Mouse (Mus musculus) heart, embryonic 10.5 days (tissue): Measurements from ENCODE around the gene Nms. TPM values are rescaled to one million over a fixed set of nuclear protein-coding genes. Genes with fewer than 3 reads are reported as not detected.

Source experiments
- DNase-seq: peaks from one replicate; pipeline ENCODE4 v3.0.0-alpha.2; 2017; ENCODE audit warnings: low spot score
- H3K27ac ChIP-seq: fragments of 300-500 bp; sonication (generic); 2 replicates; pipeline ENCODE4 v1.5.1; 2016; ENCODE audit warnings: mild to moderate bottlenecking
- H3K27me3 ChIP-seq: fragments of 300-500 bp; sonication (generic); 2 replicates; pipeline ENCODE4 v1.6.1; 2016; ENCODE audit warnings: mild to moderate bottlenecking; ENCODE audit not compliant: poor library complexity, insufficient read depth, severe bottlenecking
- H3K36me3 ChIP-seq: fragments of 300-500 bp; sonication (generic); 2 replicates; pipeline ENCODE4 v1.6.1; 2016; ENCODE audit warnings: mild to moderate bottlenecking, moderate library complexity
- H3K4me1 ChIP-seq: fragments of 300-500 bp; sonication (generic); 2 replicates; pipeline ENCODE4 v1.6.1; 2016; ENCODE audit warnings: mild to moderate bottlenecking
- H3K4me3 ChIP-seq: fragments of 300-500 bp; sonication (generic); 2 replicates; pipeline ENCODE4 v1.5.1; 2016; ENCODE audit warnings: mild to moderate bottlenecking, moderate library complexity
- H3K9me3 ChIP-seq: fragments of 300-500 bp; sonication (generic); 2 replicates; pipeline ENCODE4 v1.6.1; 2016; ENCODE audit warnings: mild to moderate bottlenecking, moderate library complexity
- WGBS: fragments of 180-500 bp; shearing (Covaris S2); methylation state at CpG from one replicate; pipeline ENCODE4 v1.1.7; 2016; 5-methylcytosine and 5-hydroxymethylcytosine counted together
- polyA plus RNA-seq: library from polyadenylated mRNA; unstranded; fragments of >200 nt; fragmentation: Nextera tagmentation; extraction: Ambion mirVana; gene quantifications from 2 replicates; pipeline ENCODE4 v1.2.1, GENCODE M21; 2016

The Nms gene
- polyA plus RNA-seq = not detected in 2 replicates

DNA sequence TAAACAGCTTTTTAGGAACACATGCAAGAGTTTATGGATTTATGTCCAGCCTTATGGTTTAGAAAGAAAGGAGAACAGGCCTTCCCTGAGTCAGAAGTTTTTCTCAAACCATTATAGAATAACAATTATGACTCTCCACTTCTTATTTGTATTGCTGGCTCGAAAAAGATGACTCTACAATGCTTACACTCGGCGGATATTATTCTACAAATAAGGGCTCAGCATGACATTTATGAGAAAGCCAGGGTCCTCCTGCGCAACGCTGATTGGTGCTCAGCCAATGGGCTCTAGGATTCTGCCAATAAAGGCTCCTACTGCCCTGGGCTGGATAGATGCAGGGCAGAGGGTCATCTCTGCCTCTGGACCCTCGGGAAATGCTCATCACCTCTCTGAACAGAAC lies at the start of gene Nms:
Gene Nms, plus strand, starts transcription at position 301 of the 400 bp plus-strand sequence.
- WGBS = 72% methylated on average over 6 of the region's 6 CpGs
- Histone ChIP-seq H3K27me3 (no peaks in the 10 kb centered on the region), H3K27ac (no peak within 1 kb of the TSS), H3K4me1 (no peaks in the 10 kb centered on the region), H3K4me3 (no peak within 1 kb of the TSS), H3K36me3 (no peaks in the 10 kb centered on the region), H3K9me3 (no peaks in the 10 kb centered on the region)
- no peak for DNase-seq

DNA sequence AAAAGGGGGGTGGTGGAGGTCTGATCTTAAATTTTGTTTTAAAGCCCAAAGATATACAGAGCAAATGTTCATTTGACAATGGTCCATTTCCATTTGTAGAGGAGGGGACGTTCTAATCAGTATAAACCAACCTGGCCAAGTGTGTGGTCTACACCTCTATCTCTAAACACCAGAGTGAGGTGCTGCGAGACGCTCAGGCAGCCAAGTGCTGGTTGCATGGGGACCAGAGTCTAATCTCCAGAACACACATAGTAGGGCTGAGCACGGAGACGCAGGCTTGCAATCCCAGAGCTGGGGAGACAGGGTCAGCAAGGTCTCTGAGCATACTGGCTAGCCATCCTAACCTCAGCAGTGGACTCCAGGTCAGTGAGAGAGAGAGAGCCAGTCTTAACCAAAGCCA lies 47.5 kb upstream of the Nms start:
- DNase-seq = peak; percentile 88
- peaks cover 16% of the 10 kb centered on the region for H3K4me1 ChIP-seq
- peaks cover 17% of the 10 kb centered on the region for H3K27me3 ChIP-seq
- no peaks in the 10 kb centered on the region for H3K9me3 ChIP-seq
- 78% methylated on average over 5 of the region's 5 CpGs for WGBS
- H3K27ac ChIP-seq = no peak overlapping the region
- H3K4me3 ChIP-seq = no peak overlapping the region
- no peaks in the 10 kb centered on the region for H3K36me3 ChIP-seq

DNA sequence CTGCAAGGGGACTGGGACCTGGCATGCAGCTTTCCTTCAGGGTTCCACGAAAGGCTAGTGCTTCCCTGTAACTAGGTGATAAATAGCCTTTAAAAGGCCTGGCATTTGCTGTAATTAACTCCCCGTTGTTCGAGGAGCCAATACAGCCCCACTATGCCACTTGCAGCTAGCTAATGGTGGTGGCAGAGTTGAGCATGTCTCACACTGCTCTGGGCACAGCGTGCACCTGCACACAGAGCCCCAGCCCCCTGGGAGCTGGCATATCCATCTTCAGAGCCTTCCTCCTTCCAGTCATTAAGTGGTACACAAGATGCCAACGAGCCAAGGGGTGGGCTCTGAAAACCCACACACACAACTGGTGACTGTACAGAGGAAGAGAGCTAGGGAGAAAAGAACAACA lies 45.9 kb upstream of the Nms start:
- Histone ChIP-seq H3K27ac (peak overlapping the region; percentile 33; the same call in 1 of the 2 replicates), H3K36me3 (no peaks in the 10 kb centered on the region), H3K4me3 (no peak overlapping the region), H3K27me3 (peaks cover 34% of the 10 kb centered on the region), H3K4me1 (peaks cover 11% of the 10 kb centered on the region; the same call in 1 of the 2 replicates), H3K9me3 (no peaks in the 10 kb centered on the region)
- no peak for DNase-seq
- 63% methylated on average over 5 of the region's 5 CpGs for WGBS

DNA sequence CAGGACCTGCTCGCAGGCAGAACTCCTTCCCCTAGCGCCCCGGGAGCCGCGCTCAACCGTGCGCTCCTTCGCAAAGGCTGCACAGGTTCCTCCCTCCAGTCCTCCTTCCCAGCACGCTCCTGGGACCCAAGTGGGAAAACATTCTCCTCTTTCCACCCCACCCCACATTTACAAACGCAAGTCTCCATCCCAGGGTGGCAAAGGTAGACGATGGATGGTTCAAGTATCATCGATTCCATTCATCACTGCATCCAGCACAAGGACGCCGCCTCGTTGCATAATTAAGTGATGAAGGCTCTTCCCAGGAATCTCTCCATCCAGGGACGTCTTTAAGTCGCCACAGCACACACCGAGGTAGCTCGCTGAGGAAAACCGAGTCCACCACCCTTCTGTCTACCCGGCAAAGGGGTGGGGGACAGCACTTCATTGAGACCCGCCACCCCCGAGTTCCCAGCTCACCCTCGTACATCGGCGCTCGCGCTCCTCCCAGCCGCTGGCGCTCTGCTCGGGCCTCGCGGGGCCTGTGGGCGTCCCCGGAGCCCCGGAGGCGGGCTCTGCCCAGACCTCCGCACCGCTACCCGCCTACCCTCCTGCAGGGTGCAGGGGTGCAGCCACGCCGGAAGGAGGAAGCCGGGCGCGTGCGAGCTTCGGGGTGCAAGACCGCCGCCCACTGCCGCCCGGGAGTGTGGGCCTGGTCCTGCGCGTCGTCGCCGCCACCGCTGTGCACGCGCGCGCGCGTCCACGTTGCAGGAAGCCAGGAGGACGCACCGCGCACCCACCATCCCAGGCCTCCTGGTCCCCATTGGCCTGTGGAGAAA lies 41.3 kb upstream of the Nms start, which contains the start of gene Chst10:
Gene Chst10, minus strand, starts transcription at position 731 of the 818 bp plus-strand sequence.
- WGBS = under 1% methylated on average over 66 of the region's 67 CpGs
- H3K36me3 ChIP-seq = no peaks in the 10 kb centered on the region
- no peaks in the 10 kb centered on the region for H3K9me3 ChIP-seq
- H3K27me3 ChIP-seq = peaks cover 47% of the 10 kb centered on the region
- peaks cover 11% of the 10 kb centered on the region; the same call in 1 of the 2 replicates for H3K4me1 ChIP-seq
- peak within 1 kb of the TSS; percentile 87 for H3K27ac ChIP-seq
- H3K4me3 ChIP-seq = peak within 1 kb of the TSS; percentile 86
- DNase-seq = peak; percentile 90

DNA sequence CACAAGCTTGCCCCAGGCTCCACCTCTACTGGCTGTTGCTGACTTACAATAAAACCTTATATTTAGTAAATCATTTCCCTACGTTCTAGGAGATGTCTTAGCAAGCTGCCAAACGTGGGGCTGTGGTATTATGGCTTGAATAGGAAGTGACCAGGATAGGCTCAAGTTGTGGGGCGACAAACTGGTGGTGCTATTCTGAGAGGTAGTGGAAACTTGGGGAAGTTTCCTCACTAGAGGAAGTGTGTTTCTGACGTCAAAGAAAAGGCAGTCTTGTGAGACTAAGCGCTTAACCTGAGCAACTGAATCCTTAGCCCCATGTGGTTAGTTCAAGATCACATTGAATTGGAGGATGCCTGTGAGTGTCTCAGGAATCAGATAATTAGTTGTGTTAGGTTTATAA lies 36.4 kb upstream of the Nms start:
- Histone ChIP-seq H3K27ac (no peak overlapping the region), H3K4me1 (peaks cover 4% of the 10 kb centered on the region; the same call in 1 of the 2 replicates), H3K4me3 (no peak overlapping the region), H3K9me3 (no peaks in the 10 kb centered on the region), H3K36me3 (no peaks in the 10 kb centered on the region), H3K27me3 (peaks cover 18% of the 10 kb centered on the region)
- WGBS = 63% methylated on average over 5 of the region's 5 CpGs
- no peak for DNase-seq

DNA sequence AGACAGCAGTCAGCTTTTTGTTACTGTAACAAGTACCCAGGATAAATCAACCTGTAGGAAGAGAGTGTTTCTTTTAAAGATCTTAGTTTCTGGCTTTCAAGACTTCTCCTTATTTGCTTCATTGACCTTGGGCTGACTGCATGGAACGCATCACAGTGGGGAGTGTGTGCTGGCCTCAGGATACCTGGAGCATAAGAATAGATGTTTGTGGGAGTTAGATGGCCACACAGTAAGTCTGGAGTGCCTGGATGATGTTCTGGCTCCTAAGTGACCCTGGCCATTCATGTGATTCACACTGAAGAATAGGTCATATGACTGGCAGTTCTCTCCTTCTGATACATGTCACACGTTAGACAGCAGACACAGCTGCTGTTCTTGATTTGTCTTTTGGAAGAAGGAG lies 35.0 kb upstream of the Nms start:
- no peaks in the 10 kb centered on the region for H3K4me1 ChIP-seq
- H3K27me3 ChIP-seq = peaks cover 7% of the 10 kb centered on the region; the same call in 1 of the 2 replicates
- H3K4me3 ChIP-seq = no peak overlapping the region
- no peaks in the 10 kb centered on the region for H3K9me3 ChIP-seq
- no peak overlapping the region for H3K27ac ChIP-seq
- DNase-seq = no peak
- H3K36me3 ChIP-seq = no peaks in the 10 kb centered on the region
- 71% methylated on average over 2 of the region's 2 CpGs for WGBS

DNA sequence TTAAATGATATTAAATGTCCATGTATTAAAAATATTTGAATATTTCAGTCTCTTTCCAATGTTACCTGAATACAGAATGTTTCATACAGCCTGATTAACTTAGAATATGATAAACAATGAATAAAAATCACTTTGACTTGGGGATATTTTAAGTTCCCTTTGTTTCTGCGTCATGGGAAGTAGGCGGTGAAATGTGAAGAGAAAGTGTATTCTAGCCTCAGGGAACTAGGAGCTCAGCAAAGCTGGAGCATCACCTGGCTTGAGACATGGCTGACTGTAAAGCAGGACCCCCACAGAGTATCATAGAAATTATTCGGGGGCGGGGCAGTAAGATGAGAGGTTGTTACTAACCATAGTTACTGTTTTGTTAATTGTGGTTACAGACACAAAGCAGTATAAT lies 10.0 kb upstream of the Nms start:
- Histone ChIP-seq H3K27me3 (no peaks in the 10 kb centered on the region), H3K36me3 (no peaks in the 10 kb centered on the region), H3K27ac (no peak overlapping the region), H3K9me3 (no peaks in the 10 kb centered on the region), H3K4me3 (no peak overlapping the region), H3K4me1 (no peaks in the 10 kb centered on the region)
- 79% methylated on average over 4 of the region's 4 CpGs for WGBS
- DNase-seq = no peak

DNA sequence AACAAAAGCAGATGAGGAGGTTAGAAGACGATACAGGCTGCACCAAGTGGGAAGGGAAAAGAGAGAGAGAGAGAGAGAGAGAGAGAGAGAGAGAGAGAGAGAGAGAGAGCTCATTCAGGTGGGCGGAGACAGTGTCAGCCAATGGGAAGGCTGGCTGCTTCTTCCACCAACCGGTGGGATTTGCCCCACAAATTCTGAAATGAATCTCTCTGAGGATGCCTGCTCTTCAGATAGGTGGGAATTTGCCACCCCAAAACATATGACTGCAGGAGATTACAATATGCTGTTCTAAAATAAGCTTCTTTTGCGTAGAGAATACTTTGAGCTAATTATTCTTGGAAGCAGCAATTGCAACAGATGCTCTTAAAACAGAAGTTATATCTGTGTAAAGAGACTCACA lies 9.5 kb upstream of the Nms start:
- no peak for DNase-seq
- WGBS = 73% methylated on average over 4 of the region's 4 CpGs

DNA sequence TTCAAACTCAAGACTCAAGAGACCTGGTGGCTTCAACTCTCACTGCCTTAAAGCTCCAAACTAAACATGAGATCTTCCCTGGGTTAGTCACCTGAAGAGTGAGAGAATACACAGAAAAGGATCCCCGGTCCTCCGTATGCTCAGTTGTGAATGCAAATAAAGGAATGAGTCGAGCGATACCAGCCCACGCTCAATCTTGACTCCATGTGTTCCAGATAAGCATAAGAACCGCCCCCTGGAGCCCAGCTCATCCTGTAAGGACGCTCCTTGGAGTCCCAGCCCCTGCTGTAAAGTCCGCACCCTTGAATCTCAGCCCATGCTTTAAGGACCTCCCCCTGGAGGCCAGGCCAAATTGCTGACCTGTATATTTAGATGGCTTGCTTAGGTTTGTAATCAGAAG lies 8.2 kb upstream of the Nms start:
- no peak overlapping the region for H3K4me3 ChIP-seq
- no peaks in the 10 kb centered on the region for H3K4me1 ChIP-seq
- H3K27me3 ChIP-seq = no peaks in the 10 kb centered on the region
- H3K27ac ChIP-seq = no peak overlapping the region
- no peak for DNase-seq
- no peaks in the 10 kb centered on the region for H3K9me3 ChIP-seq
- H3K36me3 ChIP-seq = no peaks in the 10 kb centered on the region
- 56% methylated on average over 8 of the region's 8 CpGs for WGBS

More for the DNA sequence above, 9.5 kb upstream of the Nms start:
- Histone ChIP-seq H3K4me3 (no peak overlapping the region), H3K27ac (no peak overlapping the region), H3K27me3 (no peaks in the 10 kb centered on the region), H3K36me3 (no peaks in the 10 kb centered on the region), H3K9me3 (no peaks in the 10 kb centered on the region), H3K4me1 (no peaks in the 10 kb centered on the region)

DNA sequence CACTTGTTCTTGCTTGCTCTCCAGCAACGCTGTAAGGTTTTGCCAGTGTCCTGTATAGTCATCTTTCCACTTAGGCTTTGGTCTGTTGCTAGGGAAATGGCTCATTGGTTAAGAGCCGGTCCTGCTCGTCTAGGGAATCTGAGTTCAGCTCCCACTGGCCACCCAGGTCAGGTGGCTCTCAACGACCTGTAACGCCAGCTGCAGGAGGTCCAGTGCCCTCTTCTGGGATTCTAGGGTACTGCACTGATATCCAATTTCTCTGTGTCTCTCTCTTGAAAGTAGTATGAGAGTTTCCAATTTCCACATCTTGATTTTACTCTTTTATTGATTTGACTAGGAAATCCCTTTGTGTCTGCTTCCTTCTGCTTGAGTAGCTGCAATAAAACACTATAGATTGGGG lies 4.3 kb upstream of the Nms start:
- Histone ChIP-seq H3K9me3 (no peaks in the 10 kb centered on the region), H3K36me3 (no peaks in the 10 kb centered on the region), H3K27me3 (no peaks in the 10 kb centered on the region), H3K4me1 (no peaks in the 10 kb centered on the region), H3K4me3 (no peak overlapping the region), H3K27ac (no peak overlapping the region)
- no peak for DNase-seq
- WGBS = 38% methylated on average over 5 of the region's 5 CpGs

DNA sequence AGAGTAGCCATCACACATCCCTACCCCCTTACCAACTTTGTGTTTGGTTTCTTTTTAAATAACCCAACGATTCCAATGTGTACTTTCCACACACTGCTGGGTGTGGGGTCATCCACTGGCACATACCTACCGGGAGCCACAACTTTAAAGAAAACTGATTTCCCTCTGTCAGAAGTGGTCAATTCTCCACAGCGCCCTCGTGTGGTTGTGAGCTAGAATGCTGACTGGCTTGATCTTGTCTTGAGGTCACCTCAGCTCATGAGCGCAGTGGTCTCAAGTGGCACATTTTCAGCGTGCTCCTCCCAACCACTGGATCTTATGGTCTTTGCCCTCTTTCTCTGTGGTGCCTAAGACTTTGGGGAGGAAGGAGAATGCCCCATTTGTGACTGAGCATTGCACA lies 2.2 kb upstream of the Nms start:
- Histone ChIP-seq H3K9me3 (no peaks in the 10 kb centered on the region), H3K4me3 (no peak overlapping the region), H3K27ac (no peak overlapping the region), H3K4me1 (no peaks in the 10 kb centered on the region), H3K36me3 (no peaks in the 10 kb centered on the region), H3K27me3 (no peaks in the 10 kb centered on the region)
- peak; percentile 77 for DNase-seq
- WGBS = 31% methylated on average over 6 of the region's 6 CpGs

DNA sequence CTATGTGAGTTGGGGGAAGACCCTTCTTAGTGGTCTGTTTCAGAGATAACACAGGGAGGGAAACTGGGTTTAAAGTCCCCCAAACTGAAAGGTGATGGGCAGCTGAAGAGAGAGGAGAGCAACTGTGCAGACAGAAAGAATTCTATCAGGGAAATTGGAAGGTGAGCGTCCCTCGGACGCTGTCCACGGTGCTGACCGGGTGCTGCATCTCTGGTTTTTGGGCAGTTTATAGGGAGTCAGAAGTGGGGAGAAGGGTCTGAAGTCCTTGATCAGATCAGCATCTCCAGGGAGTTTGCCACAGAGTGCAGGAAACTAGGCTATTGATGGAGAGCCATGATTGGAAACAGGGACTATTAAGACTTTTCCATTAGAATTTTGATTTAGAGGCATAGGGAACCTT lies 659 bp downstream of the Nms start:
- no peak overlapping the region for H3K27ac ChIP-seq
- no peak overlapping the region for H3K4me3 ChIP-seq
- no peaks in the 10 kb centered on the region for H3K9me3 ChIP-seq
- DNase-seq = peak; percentile 77
- H3K4me1 ChIP-seq = no peaks in the 10 kb centered on the region
- H3K27me3 ChIP-seq = no peaks in the 10 kb centered on the region
- 3% methylated on average over 5 of the region's 5 CpGs for WGBS
- H3K36me3 ChIP-seq = no peaks in the 10 kb centered on the region

DNA sequence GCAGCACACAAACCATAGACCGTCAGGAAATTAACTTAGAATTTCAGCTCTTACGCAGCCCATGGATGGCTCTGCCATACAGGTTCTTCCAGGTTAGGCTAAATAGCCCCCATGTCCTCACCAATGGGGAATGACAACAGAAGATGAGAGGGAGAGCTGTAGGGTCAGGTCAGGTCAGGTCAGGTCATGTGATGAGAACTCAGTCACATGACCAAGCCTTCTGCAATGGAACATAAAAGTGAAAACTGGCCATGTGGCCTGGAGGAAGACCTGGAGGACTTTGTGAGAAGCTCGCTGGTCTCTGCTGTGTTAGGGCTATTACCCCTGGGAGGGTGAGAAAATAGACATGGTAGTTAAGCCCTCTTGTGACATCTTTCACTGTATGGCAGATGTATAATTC lies 17.5 kb downstream of the Nms start:
- no peak overlapping the region for H3K4me3 ChIP-seq
- H3K4me1 ChIP-seq = no peaks in the 10 kb centered on the region
- H3K27ac ChIP-seq = no peak overlapping the region
- H3K36me3 ChIP-seq = no peaks in the 10 kb centered on the region
- H3K27me3 ChIP-seq = no peaks in the 10 kb centered on the region
- H3K9me3 ChIP-seq = no peaks in the 10 kb centered on the region
- no peak for DNase-seq
- 84% methylated on average over 3 of the region's 3 CpGs for WGBS
